Mouse (Mus musculus) urinary bladder, adult 2 months (tissue): ENCODE data around the gene Cep164. TPM values are rescaled to one million over a fixed set of nuclear protein-coding genes. Genes with fewer than 3 reads are reported as not detected.

Experiments used
- polyA plus RNA-seq: library from polyadenylated mRNA; depleted of rRNA; stranded (reverse); fragments of >200 nt; gene quantifications from 2 replicates; pipeline ENCODE4 v1.2.3, GENCODE M21; 2012; rRNA removed

The Cep164 gene
- polyA plus RNA-seq, 1 experiment, result 28.5 TPM

Other genes with a start within 250 kb of the Cep164 start
- 25.3 and 31.7 TPM in 2 replicates for gene Bace1, start 9.9 kb upstream of the Cep164 start, polyA plus RNA-seq
- gene Pcsk7, start 77.8 kb upstream of the Cep164 start, polyA plus RNA-seq, result 22.0 and 22.4 TPM in 2 replicates
- 15.2 and 18.5 TPM in 2 replicates for gene Rnf214, start 78.2 kb upstream of the Cep164 start, polyA plus RNA-seq
- 8,790 and 9,672 TPM in 2 replicates for gene Tagln, start 107.4 kb upstream of the Cep164 start, polyA plus RNA-seq
- 102 and 121 TPM in 2 replicates for gene Sidt2, start 126.6 kb upstream of the Cep164 start, polyA plus RNA-seq
- 42.7 and 45.4 TPM in 2 replicates for gene Pafah1b2, start 184.0 kb upstream of the Cep164 start, polyA plus RNA-seq
- gene Sik3, start 184.1 kb upstream of the Cep164 start, polyA plus RNA-seq, result 9.7 and 17.1 TPM in 2 replicates